Mouse (Mus musculus) hindbrain, embryonic 11.5 days (tissue): ENCODE measurements around the gene Mrpl43. TPM values are rescaled to one million over a fixed set of nuclear protein-coding genes. Genes with fewer than 3 reads are reported as not detected.
A peak's percentile ranks its signal among the peaks of the same experiment; 100 is the strongest.

ENCODE experiments used
- ATAC-seq: fragments of 200-750 bp; cut with Nextera tagmentation; 2 replicates; pipeline ENCODE4 v1.8.0; 2017; ENCODE audit warnings: mild to moderate bottlenecking, moderate TSS enrichment, moderate library complexity; ENCODE audit not compliant: low FRiP score
- DNase-seq: peaks from one replicate; pipeline ENCODE4 v3.0.0-alpha.2; 2015; ENCODE audit warnings: low spot score
- H3K27ac ChIP-seq: fragments of 300-500 bp; sonication (generic); 2 replicates; pipeline ENCODE4 v1.5.1; 2014; ENCODE audit warnings: mild to moderate bottlenecking, low read depth, low read length
- H3K27me3 ChIP-seq: fragments of 300-500 bp; sonication (generic); 2 replicates; pipeline ENCODE4 v1.6.1; 2014; ENCODE audit warnings: mild to moderate bottlenecking, low read length, moderate library complexity, mixed read lengths; ENCODE audit not compliant: control insufficient read depth, insufficient read depth
- H3K36me3 ChIP-seq: fragments of 300-500 bp; sonication (generic); 2 replicates; pipeline ENCODE4 v1.6.1; 2014; ENCODE audit warnings: mild to moderate bottlenecking, low read length, moderate library complexity, mixed read lengths; ENCODE audit not compliant: control insufficient read depth, insufficient read depth
- H3K4me1 ChIP-seq: fragments of 300-500 bp; sonication (generic); replicated peaks from 2 replicates; pipeline ENCODE4 v1.6.1; 2014; ENCODE audit warnings: low read length, mixed read lengths; ENCODE audit not compliant: control insufficient read depth, insufficient read depth
- H3K4me2 ChIP-seq: fragments of 300-500 bp; sonication (generic); replicated peaks from 2 replicates; pipeline ENCODE4 v1.6.1; 2014; ENCODE audit warnings: mild to moderate bottlenecking, low read depth, low read length
- H3K4me3 ChIP-seq: fragments of 300-500 bp; sonication (generic); 2 replicates; pipeline ENCODE4 v1.5.1; 2014; ENCODE audit warnings: low read depth, low read length
- H3K9ac ChIP-seq: fragments of 300-500 bp; sonication (generic); 2 replicates; pipeline ENCODE4 v1.6.1; 2014; ENCODE audit warnings: low read depth, low read length
- H3K9me3 ChIP-seq: fragments of 300-500 bp; sonication (generic); 2 replicates; pipeline ENCODE4 v1.6.1; 2016; ENCODE audit warnings: low read length; ENCODE audit not compliant: control insufficient read depth
- WGBS: fragments of 180-500 bp; shearing (Covaris S2); extraction: QIAGEN DNeasy Blood & Tissue Kit; methylation state at CpG from one replicate; pipeline ENCODE4 v1.1.7; 2014; 5-methylcytosine and 5-hydroxymethylcytosine counted together
- polyA plus RNA-seq: library from polyadenylated mRNA; unstranded; fragments of >200 nt; fragmentation: Nextera tagmentation; extraction: Ambion mirVana; gene quantifications from 2 replicates; pipeline ENCODE4 v1.2.1, GENCODE M21; 2014

Gene Mrpl43
- polyA plus RNA-seq, 1 experiment from 2014 or later = 75.0 TPM

GRCm38 (mm10) chr19:45031780-45032179 lies 25.5 kb upstream of the Mrpl43 start:
- peak; percentile 37; the same call in 1 of the 2 replicates for ATAC-seq
- 19% methylated on average over 4 of the region's 4 CpGs for WGBS
- H3K4me1 ChIP-seq = no peaks in the 10 kb centered on the region; the same call in 1 of the 2 replicates

GRCm38 (mm10) chr19:45030746-45031693 lies 24.8 kb upstream of the Mrpl43 start:
- Histone ChIP-seq H3K4me3 (no peak overlapping the region), H3K4me1 (no peaks in the 10 kb centered on the region; the same call in 1 of the 2 replicates), H3K9me3 (no peaks in the 10 kb centered on the region), H3K4me2 (0 out of 2 replicates have a peak overlapping the region, but pooled peaks have one; percentile 4), H3K27ac (no peak overlapping the region), H3K27me3 (no peaks in the 10 kb centered on the region), H3K36me3 (peaks cover 10% of the 10 kb centered on the region), H3K9ac (no peak overlapping the region)
- peak; percentile 93 for DNase-seq
- WGBS = 43% methylated on average over 20 of the region's 20 CpGs
- no peak; the same call in 1 of the 2 replicates for ATAC-seq

More at GRCm38 (mm10) chr19:45031780-45032179, 25.5 kb upstream of the Mrpl43 start:
- Histone ChIP-seq H3K9me3 (no peaks in the 10 kb centered on the region), H3K36me3 (peaks cover 4% of the 10 kb centered on the region), H3K9ac (no peak overlapping the region), H3K27ac (no peak overlapping the region), H3K4me2 (no peak overlapping the region), H3K4me3 (no peak overlapping the region), H3K27me3 (no peaks in the 10 kb centered on the region)
- peak; percentile 89 for DNase-seq

DNA sequence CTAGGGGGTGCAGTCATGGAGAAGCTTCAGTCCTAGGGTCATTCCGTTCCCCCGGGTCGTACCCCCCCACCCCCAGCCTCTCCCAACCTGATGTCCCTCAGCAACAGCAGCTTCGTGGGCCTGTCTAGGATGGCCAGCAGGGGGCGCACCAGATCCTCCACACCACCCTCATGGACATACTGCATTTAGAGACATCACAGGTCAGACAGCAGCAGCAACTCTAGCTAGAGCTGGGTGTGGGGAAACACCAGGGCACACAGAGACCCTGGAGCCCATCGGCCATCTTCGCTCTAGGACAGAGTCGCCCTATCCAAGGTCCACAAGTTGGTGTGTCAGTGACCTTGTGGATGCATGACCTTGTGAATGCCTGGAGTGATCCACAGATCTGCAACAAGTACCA lies 23.9 kb upstream of the Mrpl43 start:
- Histone ChIP-seq H3K4me2 (no peak overlapping the region), H3K9ac (no peak overlapping the region), H3K9me3 (no peaks in the 10 kb centered on the region), H3K27ac (no peak overlapping the region), H3K4me1 (no peaks in the 10 kb centered on the region; the same call in 1 of the 2 replicates), H3K27me3 (no peaks in the 10 kb centered on the region), H3K4me3 (no peak overlapping the region), H3K36me3 (peaks cover 11% of the 10 kb centered on the region)
- ATAC-seq (peak; percentile 17), DNase-seq (peak; percentile 79)
- 45% methylated on average over 5 of the region's 8 CpGs for WGBS

GRCm38 (mm10) chr19:45029571-45029970 lies 23.3 kb upstream of the Mrpl43 start:
- H3K4me3 ChIP-seq = no peak overlapping the region
- no peaks in the 10 kb centered on the region; the same call in 1 of the 2 replicates for H3K4me1 ChIP-seq
- H3K4me2 ChIP-seq = no peak overlapping the region
- no peaks in the 10 kb centered on the region for H3K9me3 ChIP-seq
- H3K9ac ChIP-seq = no peak overlapping the region
- 54% methylated on average over 9 of the region's 9 CpGs for WGBS
- no peak for DNase-seq
- H3K36me3 ChIP-seq = peaks cover 15% of the 10 kb centered on the region
- H3K27ac ChIP-seq = no peak overlapping the region
- H3K27me3 ChIP-seq = no peaks in the 10 kb centered on the region
- ATAC-seq = no peak

DNA sequence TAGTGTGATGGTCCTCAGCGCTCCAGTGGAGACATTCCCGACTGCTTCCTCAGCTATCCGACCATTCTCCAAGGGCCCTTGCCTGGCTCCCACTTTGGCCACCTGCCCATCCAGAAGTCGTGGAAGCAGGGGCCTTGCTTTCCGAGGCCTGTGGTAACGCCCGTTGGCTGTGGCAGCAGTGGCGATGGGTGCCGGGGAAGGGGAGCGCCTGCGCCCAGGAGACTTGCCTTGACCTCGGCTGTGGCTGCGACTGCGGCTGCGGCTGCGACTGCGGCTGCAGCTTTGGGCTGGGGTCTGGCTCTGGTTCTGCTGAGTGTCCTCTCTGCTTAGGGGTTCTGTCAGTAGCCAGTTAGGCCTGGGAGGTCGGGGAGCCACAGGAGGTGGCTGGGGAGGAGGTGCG lies 22.5 kb upstream of the Mrpl43 start:
- no peak for DNase-seq
- H3K27ac ChIP-seq = no peak overlapping the region
- no peaks in the 10 kb centered on the region for H3K9me3 ChIP-seq
- no peaks in the 10 kb centered on the region for H3K27me3 ChIP-seq
- H3K4me2 ChIP-seq = no peak overlapping the region
- no peak for ATAC-seq
- no peaks in the 10 kb centered on the region; the same call in 1 of the 2 replicates for H3K4me1 ChIP-seq
- peaks cover 20% of the 10 kb centered on the region for H3K36me3 ChIP-seq
- WGBS = 60% methylated on average over 19 of the region's 19 CpGs
- H3K9ac ChIP-seq = no peak overlapping the region
- H3K4me3 ChIP-seq = no peak overlapping the region

DNA sequence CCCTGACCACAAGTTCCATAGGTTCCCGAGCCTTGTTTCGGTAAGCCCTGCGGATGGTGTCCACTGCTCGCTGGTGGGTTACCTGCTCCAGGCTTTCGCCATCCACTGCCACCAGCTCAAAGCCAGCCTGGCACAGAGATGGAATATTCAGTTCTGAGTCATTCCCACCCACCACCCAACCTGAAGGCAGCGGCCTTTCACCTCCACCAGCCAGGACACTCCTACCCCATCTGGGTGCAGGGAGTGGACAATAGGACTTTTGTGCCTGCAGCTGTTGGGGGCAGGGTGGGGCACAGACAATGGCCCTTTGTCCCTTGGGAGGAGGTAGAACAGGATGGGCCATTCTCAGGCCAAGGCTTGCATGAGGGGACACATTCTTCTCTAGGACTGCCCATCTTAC lies 21.6 kb upstream of the Mrpl43 start:
- 75% methylated on average over 6 of the region's 6 CpGs for WGBS
- Histone ChIP-seq H3K4me2 (no peak overlapping the region), H3K27me3 (no peaks in the 10 kb centered on the region), H3K27ac (no peak overlapping the region), H3K4me1 (no peaks in the 10 kb centered on the region; the same call in 1 of the 2 replicates), H3K9me3 (no peaks in the 10 kb centered on the region), H3K9ac (no peak overlapping the region), H3K36me3 (peaks cover 23% of the 10 kb centered on the region), H3K4me3 (no peak overlapping the region)
- DNase-seq (no peak), ATAC-seq (no peak)

DNA sequence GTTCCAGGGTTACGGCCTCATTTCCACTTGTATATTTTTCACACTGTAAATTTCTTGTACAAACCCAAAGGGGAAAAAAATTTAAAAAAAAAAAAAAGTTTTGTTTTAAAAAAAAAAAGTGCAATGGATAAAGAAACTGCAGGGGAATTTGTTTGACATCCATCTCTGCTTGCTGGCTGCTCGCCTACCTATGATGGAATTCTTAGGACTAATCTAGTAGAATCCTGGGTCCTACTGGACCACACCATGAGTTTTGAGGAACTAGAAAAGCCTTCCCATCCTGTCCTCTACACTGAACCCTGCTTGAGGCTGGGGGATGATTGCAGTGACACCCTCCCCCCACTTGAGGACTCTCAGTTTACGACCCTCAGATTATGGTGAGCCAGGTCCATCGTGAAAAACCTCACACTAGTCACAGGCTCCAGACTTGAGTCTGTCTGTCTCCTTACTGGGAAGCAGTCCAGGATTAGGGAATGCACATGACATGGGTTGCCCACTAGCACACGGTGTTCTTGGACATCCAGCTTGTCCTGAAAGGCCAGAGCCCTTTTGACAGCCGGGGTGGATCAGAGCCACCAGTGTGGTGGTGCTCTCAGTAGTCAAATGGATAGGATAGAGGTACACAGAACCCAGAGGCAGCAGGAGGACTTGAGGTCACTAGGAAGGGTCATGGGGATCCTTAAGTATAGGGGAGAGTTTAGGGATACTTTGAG lies 20.9 kb upstream of the Mrpl43 start:
- no peak overlapping the region for H3K4me2 ChIP-seq
- no peak overlapping the region for H3K4me3 ChIP-seq
- H3K9ac ChIP-seq = no peak overlapping the region
- no peak for ATAC-seq
- H3K9me3 ChIP-seq = no peaks in the 10 kb centered on the region
- H3K36me3 ChIP-seq = peaks cover 26% of the 10 kb centered on the region
- no peak overlapping the region for H3K27ac ChIP-seq
- no peaks in the 10 kb centered on the region; the same call in 1 of the 2 replicates for H3K4me1 ChIP-seq
- 87% methylated on average over 6 of the region's 6 CpGs for WGBS
- H3K27me3 ChIP-seq = no peaks in the 10 kb centered on the region
- DNase-seq = no peak

DNA sequence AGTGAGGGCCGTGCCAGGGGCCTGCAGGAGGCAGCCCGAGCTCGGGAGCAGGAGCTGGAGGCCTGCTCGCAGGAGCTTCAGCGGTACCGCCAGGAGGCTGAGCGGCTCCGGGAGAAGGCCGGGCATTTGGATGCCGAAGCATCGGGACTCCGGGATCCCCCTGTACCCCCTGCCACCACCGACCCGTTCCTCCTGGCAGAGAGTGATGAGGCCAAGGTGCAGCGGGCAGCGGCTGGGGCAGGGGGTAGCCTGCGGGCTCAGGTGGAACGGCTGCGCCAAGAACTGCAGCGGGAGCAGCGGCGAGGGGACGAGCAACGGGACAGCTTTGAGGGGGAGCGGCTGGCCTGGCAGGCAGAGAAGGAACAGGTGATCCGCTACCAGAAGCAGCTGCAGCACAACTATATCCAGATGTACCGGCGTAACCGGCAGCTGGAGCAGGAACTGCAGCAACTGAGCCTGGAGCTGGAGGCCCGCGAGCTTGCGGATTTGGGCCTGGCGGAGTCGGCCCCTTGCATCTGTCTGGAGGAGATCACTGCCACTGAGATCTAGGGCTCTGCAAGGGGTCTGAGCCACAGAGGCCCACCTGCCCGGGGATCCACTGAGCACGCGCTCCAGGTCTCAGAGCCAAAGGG lies 19.8 kb upstream of the Mrpl43 start:
- H3K36me3 ChIP-seq = peaks cover 30% of the 10 kb centered on the region

More for the DNA sequence above, 19.8 kb upstream of the Mrpl43 start:
- no peak overlapping the region for H3K27ac ChIP-seq
- H3K27me3 ChIP-seq = no peaks in the 10 kb centered on the region
- DNase-seq = no peak
- H3K9ac ChIP-seq = no peak overlapping the region
- no peak overlapping the region for H3K4me3 ChIP-seq
- no peak for ATAC-seq
- peaks cover 6% of the 10 kb centered on the region for H3K4me1 ChIP-seq
- no peak overlapping the region for H3K4me2 ChIP-seq
- H3K9me3 ChIP-seq = no peaks in the 10 kb centered on the region
- 93% methylated on average over 37 of the region's 37 CpGs for WGBS
